Comparison of ENCODE assay signal across 26 mouse cellular contexts in genomic region chr9:45007404-45007803, GRCm38 (mm10). TPM values are rescaled to one million over a fixed set of nuclear protein-coding genes. Genes with fewer than 3 reads are reported as not detected.
DNase-seq lines count a peak whose midpoint lies in the region; ATAC-seq and TF ChIP-seq lines count a peak whose summit lies in the region.
"Had no signal": no experiment of that assay in that cellular context is flagged by ENCODE, and none has a peak within 500 bp of the region (broad histone marks: within the 10 kb centered on the region; RNA-seq: fewer than 3 reads in every experiment).

No protein-coding gene starts in this region.

- WGBS in thymus, adult 2 months = 46% methylated on average over 12 of the region's 12 CpGs
- 62% methylated on average over 12 of the region's 12 CpGs for WGBS in small intestine, adult 2 months
- WGBS in kidney, embryonic 16.5 days = 74% methylated on average over 12 of the region's 12 CpGs
- WGBS in lung, postnatal 0 days = 58% methylated on average over 12 of the region's 12 CpGs

- no peak for TF ChIP-seq POLR2A in thymus, adult 2 months (IDR thresholded peaks at IDR 0.05; ENCODE audit: control insufficient read depth, extremely low read depth, insufficient read depth, low read length, poor library complexity)
- no peak for TF ChIP-seq POLR2A in small intestine, adult 2 months (IDR thresholded peaks at IDR 0.05; ENCODE audit: low read depth, low read length)

- DNase-seq in CD4-positive, CD25-positive, alpha-beta regulatory T cell, adult 2 months (ENCODE audit: low read depth, low spot score) = peak; percentile 26
- DNase-seq in thymus, adult 2 months = no peak
- DNase-seq in thymus, postnatal 0 days (ENCODE audit: low spot score) = no peak
- no peak for DNase-seq in lung, postnatal 0 days (ENCODE audit: low spot score)
- DNase-seq: adrenal gland, adult 8-10 months; adrenal gland, postnatal 25 days; cerebellum, adult 11-12 months; cerebellum, adult 8-10 months; cerebellum, postnatal 10 days; cerebellum, postnatal 36 days; gastrocnemius, postnatal 25 days; heart, adult 18-20 months had no signal

- peaks cover 30% of the 10 kb centered on the region for H3K4me1 ChIP-seq in thymus, adult 2 months (replicated peaks; ENCODE audit: control insufficient read depth, insufficient read depth, low read length)
- no peaks in the 10 kb centered on the region for H3K4me1 ChIP-seq in small intestine, adult 2 months (ENCODE audit: control insufficient read depth, insufficient read depth, insufficient read length, low read length)
- H3K4me1 ChIP-seq in kidney, embryonic 16.5 days (ENCODE audit: insufficient read depth, low read length) = no peaks in the 10 kb centered on the region
- no peaks in the 10 kb centered on the region for H3K4me1 ChIP-seq in lung, postnatal 0 days (ENCODE audit: insufficient read depth, low read depth, low read length)
- H3K4me1 ChIP-seq: forebrain, embryonic 10.5 days; heart, embryonic 12.5 days; heart, embryonic 15.5 days; hindbrain, embryonic 12.5 days; hindbrain, embryonic 15.5 days had no signal

- TF ChIP-seq CTCF in thymus, adult 2 months (IDR thresholded peaks at IDR 0.05; ENCODE audit: borderline replicate concordance, control insufficient read depth, extremely low read depth, insufficient read depth, low read length, poor library complexity) = no peak
- TF ChIP-seq CTCF in small intestine, adult 2 months (IDR thresholded peaks at IDR 0.05; ENCODE audit: extremely low read depth, insufficient read length, insufficient replicate concordance, low read depth, low read length) = no peak
- TF ChIP-seq CTCF in lung, postnatal 0 days (IDR thresholded peaks at IDR 0.05) = no peak

- TF ChIP-seq EP300 in lung, postnatal 0 days (IDR thresholded peaks at IDR 0.05) = no peak

- H3K36me3 ChIP-seq in thymus, adult 2 months (ENCODE audit: control insufficient read depth, insufficient read depth, low read length) = peaks cover 47% of the 10 kb centered on the region
- no peaks in the 10 kb centered on the region for H3K36me3 ChIP-seq in small intestine, adult 2 months (ENCODE audit: control insufficient read depth, insufficient read depth, low read length)
- H3K36me3 ChIP-seq in kidney, embryonic 16.5 days (ENCODE audit: insufficient read depth, low read length) = no peaks in the 10 kb centered on the region
- no peaks in the 10 kb centered on the region for H3K36me3 ChIP-seq in lung, postnatal 0 days (ENCODE audit: insufficient read depth, low read length)
- H3K36me3 ChIP-seq: forebrain, embryonic 10.5 days; heart, embryonic 12.5 days; heart, embryonic 15.5 days; hindbrain, embryonic 12.5 days; hindbrain, embryonic 15.5 days had no signal

- no peak overlapping the region for H3K4me2 ChIP-seq in kidney, embryonic 16.5 days (replicated peaks; ENCODE audit: low read depth, low read length)
- H3K4me2 ChIP-seq in lung, postnatal 0 days (replicated peaks; ENCODE audit: low read depth, low read length) = no peak overlapping the region
- H3K4me2 ChIP-seq: heart, embryonic 12.5 days; heart, embryonic 15.5 days; hindbrain, embryonic 12.5 days; hindbrain, embryonic 15.5 days had no signal

- H3K9ac ChIP-seq in kidney, embryonic 16.5 days (replicated peaks; ENCODE audit: low read length) = no peak overlapping the region
- H3K9ac ChIP-seq in lung, postnatal 0 days (replicated peaks; ENCODE audit: low read depth) = no peak overlapping the region
- H3K9ac ChIP-seq: heart, embryonic 12.5 days; heart, embryonic 15.5 days; hindbrain, embryonic 12.5 days; hindbrain, embryonic 15.5 days had no signal

- H3K9me3 ChIP-seq in kidney, embryonic 16.5 days (ENCODE audit: low read length) = no peaks in the 10 kb centered on the region
- H3K9me3 ChIP-seq in lung, postnatal 0 days (ENCODE audit: low read length) = no peaks in the 10 kb centered on the region
- H3K9me3 ChIP-seq: forebrain, embryonic 10.5 days; heart, embryonic 12.5 days; heart, embryonic 15.5 days; hindbrain, embryonic 12.5 days; hindbrain, embryonic 15.5 days had no signal

- peak overlapping the region; percentile 57 for H3K4me3 ChIP-seq in thymus, adult 2 months (ENCODE audit: control insufficient read depth, insufficient read depth, low read length)
- H3K4me3 ChIP-seq in small intestine, adult 2 months (ENCODE audit: low read depth, low read length) = peak overlapping the region; percentile 2
- no peak overlapping the region for H3K4me3 ChIP-seq in kidney, embryonic 16.5 days (ENCODE audit: low read length)
- H3K4me3 ChIP-seq in lung, postnatal 0 days (ENCODE audit: low read depth, low read length) = no peak overlapping the region
- H3K4me3 ChIP-seq: forebrain, embryonic 10.5 days; heart, embryonic 12.5 days; heart, embryonic 15.5 days; hindbrain, embryonic 12.5 days; hindbrain, embryonic 15.5 days had no signal

- peak overlapping the region; percentile 96 for H3K27ac ChIP-seq in thymus, adult 2 months (ENCODE audit: control insufficient read depth, insufficient read depth, low read length)
- no peak overlapping the region for H3K27ac ChIP-seq in small intestine, adult 2 months (ENCODE audit: insufficient read depth, low read depth, low read length)
- no peak overlapping the region for H3K27ac ChIP-seq in kidney, embryonic 16.5 days (ENCODE audit: low read length)
- no peak overlapping the region for H3K27ac ChIP-seq in lung, postnatal 0 days (ENCODE audit: low read length)
- H3K27ac ChIP-seq: forebrain, embryonic 10.5 days; heart, embryonic 15.5 days; hindbrain, embryonic 12.5 days; hindbrain, embryonic 15.5 days had no signal

- no peaks in the 10 kb centered on the region for H3K27me3 ChIP-seq in thymus, adult 2 months (ENCODE audit: control insufficient read depth, insufficient read depth, low read length)
- H3K27me3 ChIP-seq in small intestine, adult 2 months (ENCODE audit: control insufficient read depth, insufficient read depth, low read length) = peaks cover 3% of the 10 kb centered on the region; the same call in 1 of the 2 replicates
- no peaks in the 10 kb centered on the region for H3K27me3 ChIP-seq in kidney, embryonic 16.5 days (ENCODE audit: insufficient read depth, low read length)
- no peaks in the 10 kb centered on the region for H3K27me3 ChIP-seq in lung, postnatal 0 days (replicated peaks; ENCODE audit: insufficient read depth, low read length)
- H3K27me3 ChIP-seq: hindbrain, embryonic 12.5 days; hindbrain, embryonic 15.5 days had no signal

- ATAC-seq in CD4-positive, CD25-positive, alpha-beta regulatory T cell, adult 4 months = no peak
- no peak for ATAC-seq in kidney, embryonic 16.5 days (ENCODE audit: low FRiP score, low TSS enrichment)
- ATAC-seq in lung, postnatal 0 days = no peak
- ATAC-seq: activated CD4-positive, CD25-positive, alpha-beta regulatory T cell, adult 4 months; forebrain, embryonic 14.5 days had no signal

RNA-seq across cellular contexts. Expression of gene Cd3e, which starts 2.0 kb away (rescaled TPM):
- 1,000 to 10,000 TPM; 1,413 to 1,834 TPM for polyA plus RNA-seq in CD4-positive, CD25-positive, alpha-beta regulatory T cell, adult 4 months (2017; shearing (Covaris generic))
- 343 and 451 TPM in 2 replicates for polyA plus RNA-seq in thymus, adult 2 months (2012; rRNA removed)
- polyA plus RNA-seq in thymus, postnatal 0 days (2015; fragmentation: Nextera tagmentation; extraction: Ambion mirVana) = 511 and 576 TPM in 2 replicates
- 12.9 and 13.7 TPM in 2 replicates for polyA plus RNA-seq in small intestine, adult 2 months (2012; rRNA removed)
- polyA plus RNA-seq in kidney, embryonic 16.5 days (2015; fragmentation: Nextera tagmentation; extraction: Ambion mirVana) = not detected in 2 replicates
- 0.18 and 0.27 TPM in 2 replicates for polyA plus RNA-seq in lung, postnatal 0 days (2015; fragmentation: Nextera tagmentation; extraction: Ambion mirVana)
- polyA plus RNA-seq: brain, embryonic 14.5 days; cortical plate, adult 2 months; embryonic facial prominence, embryonic 11.5 days; forebrain, embryonic 10.5 days; forebrain, embryonic 14.5 days; heart, embryonic 12.5 days; hindbrain, embryonic 12.5 days had no signal

RNA-seq across cellular contexts. Expression of gene Cd3d, which starts 25.8 kb away (rescaled TPM):
- polyA plus RNA-seq in CD4-positive, CD25-positive, alpha-beta regulatory T cell, adult 4 months (2017; shearing (Covaris generic)) = 100 to 1,000 TPM; 544 to 973 TPM
- 214 and 262 TPM in 2 replicates for polyA plus RNA-seq in thymus, adult 2 months (2012; rRNA removed)
- polyA plus RNA-seq in thymus, postnatal 0 days (2015; fragmentation: Nextera tagmentation; extraction: Ambion mirVana) = 485 and 511 TPM in 2 replicates
- polyA plus RNA-seq in small intestine, adult 2 months (2012; rRNA removed) = 3.3 and 3.8 TPM in 2 replicates
- polyA plus RNA-seq in kidney, embryonic 16.5 days (2015; fragmentation: Nextera tagmentation; extraction: Ambion mirVana) = not detected in 2 replicates
- 0.38 and 0.39 TPM in 2 replicates for polyA plus RNA-seq in lung, postnatal 0 days (2015; fragmentation: Nextera tagmentation; extraction: Ambion mirVana)
- polyA plus RNA-seq: brain, embryonic 14.5 days; cortical plate, adult 2 months; embryonic facial prominence, embryonic 11.5 days; embryonic facial prominence, embryonic 14.5 days; forebrain, embryonic 10.5 days; forebrain, embryonic 14.5 days; heart, embryonic 12.5 days; hindbrain, embryonic 12.5 days; hindbrain, embryonic 15.5 days had no signal

RNA-seq across cellular contexts. Expression of gene Cd3g, which starts 27.2 kb away (rescaled TPM):
- polyA plus RNA-seq in CD4-positive, CD25-positive, alpha-beta regulatory T cell, adult 4 months (2017; shearing (Covaris generic)) = 1,000 to 10,000 TPM; 1,425 to 1,626 TPM
- polyA plus RNA-seq in thymus, adult 2 months (2012; rRNA removed) = 183 and 216 TPM in 2 replicates
- polyA plus RNA-seq in thymus, postnatal 0 days (2015; fragmentation: Nextera tagmentation; extraction: Ambion mirVana) = 973 and 1,015 TPM in 2 replicates
- polyA plus RNA-seq in small intestine, adult 2 months (2012; rRNA removed) = 2.8 and 4.0 TPM in 2 replicates
- polyA plus RNA-seq in kidney, embryonic 16.5 days (2015; fragmentation: Nextera tagmentation; extraction: Ambion mirVana) = not detected in 2 replicates
- 0.63 and 1.1 TPM in 2 replicates for polyA plus RNA-seq in lung, postnatal 0 days (2015; fragmentation: Nextera tagmentation; extraction: Ambion mirVana)
- polyA plus RNA-seq: brain, embryonic 14.5 days; cortical plate, adult 2 months; embryonic facial prominence, embryonic 11.5 days; forebrain, embryonic 10.5 days; forebrain, embryonic 14.5 days; heart, embryonic 12.5 days; hindbrain, embryonic 12.5 days; hindbrain, embryonic 15.5 days had no signal

RNA-seq across cellular contexts. Expression of gene Mpzl2, which starts 32.2 kb away (rescaled TPM):
- under 1 TPM; 0.16 to 0.24 TPM for polyA plus RNA-seq in CD4-positive, CD25-positive, alpha-beta regulatory T cell, adult 4 months (2017; shearing (Covaris generic))
- 10.1 and 11.6 TPM in 2 replicates for polyA plus RNA-seq in thymus, adult 2 months (2012; rRNA removed)
- polyA plus RNA-seq in thymus, postnatal 0 days (2015; fragmentation: Nextera tagmentation; extraction: Ambion mirVana) = 5.9 and 7.4 TPM in 2 replicates
- 5.3 and 8.2 TPM in 2 replicates for polyA plus RNA-seq in small intestine, adult 2 months (2012; rRNA removed)
- 20.3 and 23.4 TPM in 2 replicates for polyA plus RNA-seq in kidney, embryonic 16.5 days (2015; fragmentation: Nextera tagmentation; extraction: Ambion mirVana)
- 4.2 and 4.3 TPM in 2 replicates for polyA plus RNA-seq in lung, postnatal 0 days (2015; fragmentation: Nextera tagmentation; extraction: Ambion mirVana)
- polyA plus RNA-seq: activated CD4-positive, CD25-positive, alpha-beta regulatory T cell, adult 4 months had no signal

RNA-seq across cellular contexts. Expression of gene Ube4a, which starts 42.0 kb away (rescaled TPM):
- 10 to 100 TPM; 26.6 to 40.4 TPM for polyA plus RNA-seq in CD4-positive, CD25-positive, alpha-beta regulatory T cell, adult 4 months (2017; shearing (Covaris generic))
- polyA plus RNA-seq in thymus, adult 2 months (2012; rRNA removed) = 23.0 and 23.7 TPM in 2 replicates
- polyA plus RNA-seq in thymus, postnatal 0 days (2015; fragmentation: Nextera tagmentation; extraction: Ambion mirVana) = 18.6 and 19.5 TPM in 2 replicates
- 4.9 and 7.1 TPM in 2 replicates for polyA plus RNA-seq in small intestine, adult 2 months (2012; rRNA removed)
- 24.3 and 29.1 TPM in 2 replicates for polyA plus RNA-seq in kidney, embryonic 16.5 days (2015; fragmentation: Nextera tagmentation; extraction: Ambion mirVana)
- 12.9 and 13.2 TPM in 2 replicates for polyA plus RNA-seq in lung, postnatal 0 days (2015; fragmentation: Nextera tagmentation; extraction: Ambion mirVana)

Comparison
In these comparisons a context has a peak if more than half of its experiments do, and no peak if none do; other contexts are left out.
1. H3K4me3 ChIP-seq: peak in thymus, adult 2 months (single experiment) and small intestine, adult 2 months (single experiment); none in kidney, embryonic 16.5 days (single experiment) and lung, postnatal 0 days (single experiment).
2. RNA of gene Cd3e, which starts 2.0 kb away (polyA plus RNA-seq): 1,413 to 1,834 TPM in CD4-positive, CD25-positive, alpha-beta regulatory T cell, adult 4 months, 511 to 576 TPM in thymus, postnatal 0 days and 343 to 451 TPM in thymus, adult 2 months; 12.9 to 13.7 TPM in small intestine, adult 2 months, 0.18 to 0.27 TPM in lung, postnatal 0 days and not detected in kidney, embryonic 16.5 days; every median in the first group is over 10 times any median in the second.
3. RNA of gene Cd3d, which starts 25.8 kb away (polyA plus RNA-seq): 544 to 973 TPM in CD4-positive, CD25-positive, alpha-beta regulatory T cell, adult 4 months, 485 to 511 TPM in thymus, postnatal 0 days and 214 to 262 TPM in thymus, adult 2 months; 3.3 to 3.8 TPM in small intestine, adult 2 months, 0.38 to 0.39 TPM in lung, postnatal 0 days and not detected in kidney, embryonic 16.5 days; every median in the first group is over 10 times any median in the second.
4. RNA of gene Cd3g, which starts 27.2 kb away (polyA plus RNA-seq): 1,425 to 1,626 TPM in CD4-positive, CD25-positive, alpha-beta regulatory T cell, adult 4 months, 973 to 1,015 TPM in thymus, postnatal 0 days and 183 to 216 TPM in thymus, adult 2 months; 2.8 to 4.0 TPM in small intestine, adult 2 months, 0.63 to 1.1 TPM in lung, postnatal 0 days and not detected in kidney, embryonic 16.5 days; every median in the first group is over 10 times any median in the second.